Mouse (Mus musculus): ENCODE measurements around the gene 2200002J24Rik.

GRCm38 (mm10) chr7:30723274-30723953 is 24.7 kb downstream of the 2200002J24Rik start:
- TF ChIP-seq GATA1 (IDR thresholded peaks at IDR 0.05; ENCODE audit: borderline replicate concordance, low read length) (no peak), FLI1 (IDR thresholded peaks at IDR 0.05; ENCODE audit: low read length) (no peak)
